Mouse (Mus musculus) frontal cortex, postnatal 14 days (tissue): ENCODE data around the gene Agpat3.
A peak's percentile ranks its signal among the peaks of the same experiment; 100 is the strongest.

ENCODE experiments used
- DNase-seq, 2 experiments: peaks; one replicate each; pipeline ENCODE4 v3.0.0; 2022; ENCODE audit warnings: low spot score in 2 of 2

Agpat3 gene

DNA sequence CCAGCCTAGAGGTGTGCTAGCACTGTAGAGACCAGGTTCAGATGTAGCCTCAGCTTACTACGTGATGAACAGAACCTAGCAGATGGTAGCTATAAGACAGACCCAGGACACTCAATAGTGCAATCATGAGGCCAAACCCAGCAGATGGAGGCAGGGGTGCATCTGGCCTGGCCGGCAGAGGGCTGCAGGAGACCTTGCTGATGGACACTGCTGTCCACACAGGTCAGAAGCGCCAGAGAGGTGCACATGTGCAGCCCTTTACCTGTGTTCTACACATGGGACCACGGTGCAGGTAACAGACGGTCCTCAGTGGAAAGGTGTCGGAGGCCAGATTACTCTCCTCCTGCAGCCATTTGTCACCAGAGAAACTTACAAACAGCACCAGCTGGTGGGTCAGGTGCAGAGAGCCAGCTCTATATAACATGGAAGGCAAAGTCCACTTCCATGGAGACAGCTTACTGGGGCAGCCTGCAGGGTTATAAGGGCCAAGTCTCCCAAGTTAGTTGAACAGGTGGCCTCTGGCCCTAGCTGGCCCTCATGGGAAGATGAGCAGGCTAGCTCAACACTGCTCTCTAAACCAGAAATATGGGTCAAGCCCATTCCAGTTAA lies 27.6 kb downstream of the Agpat3 start:
- DNase-seq: no peak

DNA sequence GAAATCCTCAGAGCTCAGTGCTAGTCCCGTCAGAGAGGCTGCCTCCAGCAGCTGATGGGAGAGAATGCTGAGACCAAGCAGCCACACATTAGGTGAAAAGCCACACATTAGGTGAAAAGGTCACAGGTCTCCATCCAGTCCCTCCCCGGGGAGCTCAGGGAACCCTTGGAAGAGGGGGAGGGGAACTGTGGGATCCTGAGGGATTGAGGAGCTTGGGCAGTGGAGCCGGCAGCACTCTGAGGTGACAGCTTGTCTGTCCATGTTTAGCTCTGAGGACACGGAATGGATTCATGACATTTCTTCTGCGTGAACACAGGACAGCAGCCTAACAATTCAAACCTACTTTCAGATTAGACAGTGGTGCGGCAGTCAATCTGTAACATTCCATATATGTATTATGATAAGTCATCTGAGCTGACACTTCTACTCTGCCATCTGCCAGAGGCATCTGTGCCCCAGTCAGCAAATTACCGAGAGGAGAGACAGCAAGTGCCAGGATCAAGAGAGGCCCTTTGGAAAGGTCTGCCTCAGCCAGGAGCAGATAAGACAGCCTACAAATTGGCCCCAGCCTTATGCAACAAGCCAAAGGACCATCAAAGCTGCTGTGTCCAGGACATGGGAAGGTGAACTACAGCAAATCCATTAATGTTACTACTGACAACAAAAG lies 28.9 kb downstream of the Agpat3 start:
- DNase-seq: no peak

DNA sequence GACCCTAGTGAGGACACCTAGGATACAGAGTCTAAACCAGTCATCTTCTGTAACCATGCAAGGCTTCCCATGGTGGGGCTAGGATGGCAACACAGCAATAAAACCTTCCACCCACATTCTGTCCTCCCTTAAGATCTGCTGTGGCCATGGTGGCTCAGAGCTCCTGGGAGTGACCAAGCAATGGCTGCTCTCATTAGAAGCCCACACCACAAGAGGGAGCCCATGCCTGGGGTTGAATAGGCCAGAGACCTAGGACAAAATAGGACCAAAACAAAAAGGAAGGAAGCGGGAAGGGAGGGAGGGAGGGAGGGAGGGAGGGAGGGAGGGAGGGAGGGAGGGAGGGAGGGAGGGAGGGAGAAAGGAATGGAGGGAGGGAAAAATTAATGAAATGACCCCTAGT lies 29.5 kb downstream of the Agpat3 start:
- no peak for DNase-seq

DNA sequence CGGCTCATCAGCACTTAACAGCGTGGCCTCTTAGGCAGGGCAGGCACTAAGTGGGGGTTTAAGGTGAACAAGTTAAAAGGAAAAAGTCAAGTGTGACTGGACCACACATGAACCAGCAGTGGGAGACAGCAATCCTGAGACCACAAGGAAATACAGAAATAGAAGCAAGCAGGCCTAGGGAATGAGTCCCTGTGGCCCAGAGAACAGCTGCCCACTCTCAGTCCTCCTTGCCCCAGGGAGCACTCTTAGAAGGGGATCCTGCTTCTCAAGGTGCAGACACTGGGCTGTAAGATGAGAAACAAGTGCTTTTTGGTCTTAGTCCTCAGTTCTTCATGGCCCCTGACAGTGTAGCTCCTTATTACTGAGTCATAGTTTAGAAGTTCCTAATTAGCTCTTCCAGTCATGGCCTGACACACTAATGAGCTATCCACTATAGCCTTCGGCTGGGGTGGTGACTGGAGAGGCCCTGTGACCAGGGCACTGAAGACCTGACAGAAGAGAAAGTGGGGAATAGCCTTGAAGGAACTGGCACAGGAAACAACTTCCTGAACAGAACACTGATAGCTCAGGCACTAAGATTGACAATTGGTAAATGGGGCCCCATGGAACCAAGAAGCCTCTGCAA lies 31.0 kb downstream of the Agpat3 start:
- no peak for DNase-seq

DNA sequence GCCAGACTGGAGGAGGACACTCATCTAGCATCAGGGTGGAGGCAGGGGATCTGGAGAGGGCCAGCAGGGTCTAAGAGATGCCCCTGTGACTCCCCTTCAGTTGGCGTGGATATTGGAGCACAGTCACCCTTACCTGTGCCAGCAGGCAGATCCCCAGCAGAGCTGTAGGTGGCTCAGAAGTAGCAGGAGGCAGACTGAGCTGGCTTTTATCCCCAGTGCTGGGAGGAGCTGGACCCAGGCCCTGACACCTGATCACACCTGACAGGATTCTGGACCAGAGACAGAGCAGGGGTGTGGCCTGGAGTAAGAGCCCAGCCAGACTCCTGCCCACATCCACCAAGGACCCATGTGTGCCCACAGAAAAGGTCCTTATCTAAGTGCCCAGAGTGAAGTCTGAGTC lies 31.8 kb downstream of the Agpat3 start:
- DNase-seq: no peak

DNA sequence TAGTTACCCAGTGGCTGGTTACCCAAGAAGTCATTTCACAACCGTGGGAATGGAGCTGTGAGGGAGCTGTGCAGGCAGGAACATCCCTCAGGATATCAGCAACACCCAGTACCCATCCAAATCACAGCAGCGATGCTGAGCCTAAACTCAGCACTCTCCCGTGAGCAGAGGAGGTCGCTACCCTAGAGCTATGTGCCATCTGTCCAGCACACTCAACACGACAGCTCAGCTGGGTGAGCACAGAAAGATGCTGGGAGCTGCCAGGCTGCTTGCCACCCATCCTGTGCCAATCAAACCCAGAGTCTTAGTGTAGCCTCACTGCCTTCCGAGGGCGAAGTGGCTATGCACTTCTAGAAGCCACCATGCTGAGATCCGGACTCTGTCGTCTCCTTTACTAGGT lies 32.3 kb downstream of the Agpat3 start:
- no peak for DNase-seq

DNA sequence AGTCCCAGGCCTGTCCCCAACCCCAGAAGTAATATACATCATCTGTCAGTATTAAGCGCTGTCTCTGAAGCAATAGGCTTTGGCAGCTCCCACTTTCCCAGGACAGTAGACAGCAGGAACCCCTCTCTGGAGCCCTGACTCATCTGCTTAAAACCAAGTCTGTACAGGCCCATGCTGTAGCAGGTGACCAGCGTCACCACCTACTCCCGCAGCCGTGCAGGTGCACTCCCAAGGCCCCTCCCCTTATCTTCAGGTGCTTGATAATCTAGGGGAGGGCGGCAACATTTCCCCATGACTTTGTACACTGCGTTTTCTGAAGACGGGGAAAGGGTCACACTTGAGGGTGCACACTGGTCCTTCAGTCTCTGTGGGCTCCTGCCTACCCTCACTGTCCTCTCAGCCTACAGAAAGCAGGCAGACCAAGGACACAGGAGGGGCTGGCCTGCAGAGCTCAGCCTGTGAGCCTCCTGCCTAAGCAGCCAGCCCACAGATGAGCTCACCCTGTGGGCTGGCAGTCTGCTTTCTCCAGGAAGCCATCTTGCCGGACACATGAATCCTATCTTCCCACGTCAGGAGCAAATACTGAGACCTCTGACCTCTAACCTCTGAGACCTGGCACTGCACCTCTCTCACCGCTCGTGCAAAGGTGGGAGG lies 34.9 kb downstream of the Agpat3 start:
- DNase-seq: no peak

DNA sequence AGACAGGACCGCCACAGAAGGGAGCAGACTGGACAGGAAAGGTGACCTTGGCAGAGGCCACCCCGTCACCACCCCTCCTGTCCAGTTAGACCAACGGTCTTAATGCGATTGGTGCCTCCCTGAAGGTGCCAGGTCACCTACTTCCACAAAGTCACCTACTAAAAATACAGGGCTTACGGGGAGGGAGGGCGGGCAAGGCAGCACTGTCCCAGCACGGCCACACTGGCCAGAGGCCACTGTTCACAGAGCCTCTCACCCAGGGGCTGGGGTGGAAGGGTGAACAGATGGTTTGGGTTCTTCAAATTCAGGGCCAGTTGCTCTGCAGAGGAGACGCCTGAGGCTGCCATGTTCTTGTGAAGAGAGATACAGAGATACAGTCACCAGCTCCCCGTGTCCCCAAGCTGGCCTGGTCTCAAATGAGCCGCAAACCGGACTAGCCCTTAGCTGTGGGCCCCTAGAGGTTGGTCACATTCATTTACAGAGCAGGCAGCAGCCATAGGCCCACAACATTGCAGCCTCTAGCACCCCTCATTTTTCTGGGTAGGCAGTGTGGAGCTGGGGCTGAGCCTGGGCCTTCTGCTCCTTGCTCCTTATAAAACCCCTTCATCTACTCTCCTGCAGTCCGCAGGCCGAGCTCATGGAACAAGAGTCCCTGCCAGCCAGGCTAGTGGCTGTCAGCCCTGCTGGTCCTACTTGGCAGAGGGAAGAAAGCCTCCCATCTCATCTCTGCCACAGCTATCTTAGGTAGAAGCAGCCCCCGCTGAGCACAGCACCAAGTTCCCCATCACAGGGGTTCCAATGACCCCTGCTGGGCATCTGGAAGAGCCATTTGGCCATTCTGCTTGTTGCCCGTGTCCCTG lies 35.8 kb downstream of the Agpat3 start:
- no peak for DNase-seq

DNA sequence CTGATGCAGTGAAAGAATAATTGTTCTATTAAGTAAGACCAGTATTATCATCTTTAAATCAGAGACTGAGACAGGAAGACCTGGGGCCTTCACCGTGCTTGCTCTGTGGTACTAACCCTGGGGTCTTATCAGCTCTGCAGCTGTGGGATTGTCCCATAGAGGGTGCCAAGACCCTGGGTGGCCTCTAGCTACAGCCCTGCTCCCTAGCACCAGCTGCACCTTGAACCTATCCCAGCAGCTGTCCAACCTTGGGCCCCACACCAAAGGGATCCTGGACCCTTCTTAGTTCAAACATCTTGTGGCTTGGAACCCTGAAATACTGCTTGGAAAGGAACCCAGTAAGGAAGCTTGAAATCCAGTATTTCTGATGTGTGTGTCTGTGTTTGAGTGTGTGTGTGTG lies 37.1 kb downstream of the Agpat3 start:
- DNase-seq: no peak

DNA sequence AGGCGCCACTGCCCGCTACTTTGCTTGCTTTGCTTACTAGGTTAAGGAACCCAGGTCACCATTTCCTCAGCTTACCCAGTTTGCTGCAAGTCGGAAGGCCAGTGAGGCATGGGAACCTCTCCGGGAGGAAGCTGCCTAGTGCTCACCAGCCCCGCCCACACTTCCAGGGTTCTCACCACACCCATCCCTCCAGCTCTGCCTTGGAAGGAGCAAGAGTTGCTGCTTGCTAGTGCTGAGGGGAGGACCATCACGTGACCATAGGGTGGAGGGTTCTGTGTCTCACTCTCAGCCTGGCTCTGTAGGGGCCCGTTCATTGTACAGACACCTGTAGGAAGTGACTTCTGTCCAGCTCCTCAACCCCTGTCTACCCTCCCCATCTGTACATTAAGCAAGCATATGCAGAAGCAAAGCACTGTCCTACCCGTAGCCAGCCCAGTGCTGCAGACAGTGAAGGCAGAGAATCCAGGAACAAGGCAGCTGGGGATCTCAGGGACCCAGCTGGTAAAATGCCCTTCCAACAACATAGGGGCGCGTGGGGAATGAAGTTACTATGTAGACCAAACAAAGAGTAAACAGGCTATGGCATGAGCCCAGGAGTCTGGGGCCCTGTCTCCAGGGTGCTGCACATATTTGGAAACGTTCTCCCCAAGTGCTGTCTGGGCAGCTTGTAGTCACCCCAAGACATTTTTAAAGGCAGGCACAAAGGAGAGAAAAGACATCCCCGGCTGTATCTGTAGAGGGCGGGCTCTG lies 40.2 kb downstream of the Agpat3 start:
- DNase-seq: no peak

DNA sequence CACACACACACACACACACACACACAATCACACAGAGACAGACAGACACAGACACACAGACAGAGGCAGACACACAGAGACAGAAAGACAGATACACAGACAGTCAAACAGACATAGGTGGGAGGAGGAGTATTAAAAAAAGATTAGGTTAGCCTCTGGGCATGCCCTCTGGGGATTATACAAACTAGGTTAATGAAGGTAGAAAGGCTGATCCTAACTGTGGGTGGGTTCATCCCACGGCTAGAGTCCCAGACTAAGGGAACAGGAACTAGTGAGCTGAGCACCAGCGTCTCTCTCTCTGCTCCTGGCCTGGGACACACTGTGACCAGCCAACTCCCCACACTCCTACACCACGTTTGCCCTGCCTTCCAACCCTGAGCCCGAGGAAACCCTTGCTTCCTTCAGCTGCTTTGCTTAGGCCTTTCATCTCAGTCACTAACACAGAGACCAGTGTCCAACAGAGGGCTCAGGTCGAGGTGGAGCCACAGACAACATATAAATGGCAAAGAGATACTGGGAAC lies 41.5 kb downstream of the Agpat3 start:
- no peak for DNase-seq

DNA sequence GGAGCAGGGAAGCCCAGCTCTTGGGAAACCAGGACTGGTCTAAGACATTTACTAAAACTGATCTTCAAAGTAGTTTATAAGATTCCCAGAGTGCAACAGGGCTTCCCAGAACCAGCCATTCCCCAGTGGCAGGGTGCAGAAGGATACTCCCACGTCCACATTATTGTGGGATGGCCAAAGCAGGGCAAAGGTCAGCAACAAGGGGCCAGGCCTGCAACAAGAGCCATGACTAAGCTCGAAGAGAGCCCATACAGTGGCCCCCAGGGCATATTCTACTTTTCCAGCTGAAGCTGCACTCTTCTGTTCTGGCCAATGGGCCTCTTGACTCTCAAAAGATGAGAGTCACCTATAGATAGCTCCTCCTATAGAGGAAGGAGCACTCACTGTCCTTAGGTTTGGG lies 43.7 kb downstream of the Agpat3 start:
- no peak for DNase-seq

DNA sequence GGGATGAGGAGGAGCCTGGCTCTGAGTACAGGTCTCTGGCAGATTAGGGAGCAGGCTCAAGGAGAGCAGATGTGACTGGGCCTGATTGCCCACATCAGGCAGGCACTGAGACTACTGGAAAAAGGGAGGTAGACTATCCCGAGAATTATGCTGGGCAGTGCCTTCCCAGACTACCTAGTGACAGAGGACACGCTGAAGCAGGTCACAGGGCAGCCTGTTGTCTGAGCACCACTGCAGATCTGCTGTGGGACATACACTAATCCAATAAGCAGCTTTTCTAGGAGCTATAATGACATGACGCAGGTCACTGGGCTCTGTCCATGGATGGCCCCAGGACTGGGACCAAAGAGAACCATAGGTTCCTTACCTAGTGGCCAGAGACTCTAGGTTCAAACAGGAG lies 44.9 kb downstream of the Agpat3 start:
- DNase-seq: no peak

DNA sequence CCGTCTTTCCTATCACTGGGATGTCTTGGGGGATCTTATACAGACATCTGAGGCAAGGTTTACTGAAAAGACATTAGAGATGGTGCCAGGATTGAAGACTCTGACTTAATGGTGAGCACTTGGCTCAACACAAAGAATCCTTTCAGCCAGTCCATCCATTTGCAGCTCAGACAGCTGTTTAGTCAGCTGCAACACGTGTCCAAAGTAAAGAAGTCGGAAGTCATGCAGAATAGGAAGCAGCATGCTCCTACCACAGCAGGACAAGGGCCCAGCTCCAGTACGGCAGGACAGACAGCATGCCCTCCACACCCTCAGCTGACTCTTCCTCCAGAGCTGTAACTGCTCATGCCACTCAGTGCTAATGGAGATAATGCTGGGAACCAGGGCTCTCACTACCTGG lies 46.3 kb downstream of the Agpat3 start:
- no peak for DNase-seq

DNA sequence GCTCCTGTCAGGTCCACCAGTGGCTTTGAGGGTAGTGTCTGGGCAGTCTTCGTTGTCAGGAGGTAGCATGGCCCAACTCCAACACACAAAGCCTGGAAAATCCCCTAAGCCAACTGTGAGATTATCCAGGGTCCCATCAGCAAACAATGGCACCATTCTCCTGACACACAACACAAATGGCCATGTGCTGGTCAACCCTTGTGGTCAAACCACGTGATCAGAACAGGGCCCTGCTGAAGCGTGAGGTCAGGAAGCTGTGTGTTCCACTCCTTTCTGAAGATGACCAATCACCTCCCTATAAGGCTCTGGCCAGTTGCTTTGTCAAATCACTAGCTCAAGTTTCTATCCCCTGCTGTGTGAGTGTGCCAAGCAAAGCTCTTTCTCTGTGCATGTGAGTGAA lies 47.3 kb downstream of the Agpat3 start:
- no peak for DNase-seq

DNA sequence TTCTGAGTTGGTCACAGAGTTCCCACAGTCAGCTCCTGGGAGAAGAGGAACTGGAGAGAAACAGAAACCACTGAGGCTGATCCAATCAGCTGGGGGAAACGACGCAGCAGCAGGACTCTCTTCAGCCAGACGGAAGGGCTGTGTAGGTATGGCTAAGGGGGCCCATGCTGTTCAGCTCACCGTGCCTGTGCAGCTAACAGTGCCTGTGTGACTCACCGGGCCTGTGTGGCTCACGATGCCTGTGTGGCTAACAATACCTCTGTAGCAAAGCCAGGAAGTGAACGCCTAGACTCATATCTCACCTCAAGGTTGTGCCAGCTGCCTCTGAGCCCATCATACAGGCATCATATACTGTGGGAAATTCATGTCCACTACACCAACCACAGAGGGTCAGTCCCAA lies 48.6 kb downstream of the Agpat3 start:
- no peak for DNase-seq

DNA sequence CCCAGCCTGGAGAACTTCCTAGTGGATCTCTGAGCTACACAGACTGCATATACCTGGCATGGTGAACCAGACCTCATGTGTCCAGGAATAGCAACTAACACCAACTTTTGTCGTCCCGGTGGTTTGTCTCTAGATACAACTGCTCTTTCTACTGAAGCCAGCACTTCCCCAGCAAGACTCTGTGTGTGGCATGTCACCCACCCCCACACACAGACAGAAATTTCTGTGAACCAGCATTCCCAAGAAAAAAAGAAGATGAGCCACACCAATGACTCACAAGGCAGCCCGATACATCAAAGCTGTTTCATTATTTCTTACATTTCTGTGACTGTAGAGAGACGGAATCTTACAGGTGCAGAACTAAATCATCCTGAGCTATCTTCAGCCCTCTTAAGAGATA lies 52.2 kb downstream of the Agpat3 start:
- DNase-seq: no peak

DNA sequence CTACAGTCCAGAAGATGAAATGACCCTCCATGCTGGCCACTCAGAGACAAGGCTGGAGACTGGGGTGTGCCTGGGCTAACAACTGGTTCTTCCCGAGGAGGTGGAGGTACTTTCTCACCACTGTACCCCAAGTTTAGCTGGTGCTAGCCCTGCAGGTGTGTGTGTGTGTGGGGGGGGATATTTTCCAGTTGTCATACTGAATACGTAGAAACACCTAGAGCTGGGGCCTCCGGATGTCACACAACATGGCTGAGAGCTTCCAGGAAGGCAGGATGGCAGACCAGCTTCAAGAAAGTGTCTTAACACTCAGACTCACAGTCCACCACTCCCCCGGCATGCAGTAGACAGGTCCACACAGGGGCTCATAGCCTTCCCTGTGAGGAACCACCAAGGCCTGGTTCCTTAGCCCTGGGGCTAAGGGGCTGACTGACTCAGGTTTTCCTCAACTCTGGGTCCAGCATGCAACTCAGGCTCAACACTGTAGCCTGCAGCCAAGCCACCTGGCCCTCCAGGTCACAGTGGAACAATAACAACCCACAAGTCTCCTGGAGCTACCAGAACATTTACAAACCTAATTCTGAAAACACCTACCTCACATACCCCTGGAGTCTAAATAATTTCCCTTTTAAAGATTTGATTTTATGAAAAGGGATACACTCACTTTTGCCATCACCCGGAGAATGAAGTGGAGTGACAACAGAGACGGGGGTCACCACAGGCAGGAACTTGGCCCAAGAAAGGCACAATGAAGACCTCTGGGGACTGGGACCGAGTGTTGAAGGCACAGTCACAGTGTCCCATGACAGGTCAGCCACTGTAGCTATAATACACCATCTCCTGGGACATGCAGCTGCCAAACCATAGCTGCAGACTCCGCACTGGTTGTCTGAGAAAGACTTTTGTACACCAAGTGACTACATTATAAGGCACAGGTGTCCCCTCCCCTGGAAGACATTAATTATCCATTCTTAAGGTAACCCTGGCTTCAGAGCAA lies 53.3 kb downstream of the Agpat3 start:
- DNase-seq: no peak

DNA sequence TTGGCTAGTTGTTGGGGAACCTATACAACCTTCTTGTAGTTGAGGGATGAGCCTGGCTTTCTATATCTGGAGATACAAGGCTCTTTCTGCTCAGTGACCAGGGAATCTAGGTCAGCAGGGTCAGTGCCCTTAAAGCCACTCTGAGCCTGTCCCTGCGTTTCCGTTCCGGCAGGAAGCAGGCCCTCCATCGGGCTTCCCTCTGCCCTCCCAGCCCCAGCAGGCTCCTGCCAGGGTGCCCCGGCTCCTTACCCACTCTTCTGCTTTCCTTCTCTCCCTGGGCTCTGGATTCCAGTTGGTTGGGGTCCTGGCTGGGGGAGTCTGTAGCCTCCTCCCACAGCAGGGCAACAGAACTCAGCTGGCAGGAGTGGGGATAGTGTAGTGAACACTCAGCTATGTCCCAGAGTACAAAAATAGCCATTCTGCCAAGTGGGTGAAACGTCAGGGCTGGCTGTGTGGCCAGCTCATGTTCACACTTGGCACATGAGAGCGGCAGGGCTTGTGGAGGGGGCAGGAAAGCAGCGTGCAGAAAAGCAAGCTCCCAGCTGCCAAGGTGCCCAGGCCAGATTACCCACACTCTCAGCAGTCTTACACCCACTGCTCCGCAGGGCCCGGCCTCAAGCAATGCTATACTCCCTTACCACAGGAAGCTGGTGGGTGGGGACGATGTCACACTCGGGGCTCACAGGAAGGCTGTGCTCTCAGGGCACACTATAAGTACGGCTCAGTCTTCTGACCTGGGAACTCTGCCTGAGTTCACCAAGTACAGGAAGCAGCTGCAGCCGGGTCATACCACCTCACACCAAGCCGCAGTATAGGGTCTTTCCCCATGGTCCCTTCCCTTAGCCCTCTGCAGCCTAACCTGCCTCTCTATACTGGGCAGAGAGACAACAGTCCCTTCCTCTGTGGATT lies 54.5 kb downstream of the Agpat3 start:
- peak; percentile 47 to 65 for DNase-seq
